Mouse (Mus musculus) heart, postnatal 36 days (tissue): ENCODE results near the gene B3gnt6. TPM values are rescaled to one million over a fixed set of nuclear protein-coding genes. Genes with fewer than 3 reads are reported as not detected.
A peak's percentile ranks its signal among the peaks of the same experiment; 100 is the strongest.
"Not testable (repeated sequence)": the region's sequence is repeated elsewhere in the genome, so short reads cannot be mapped to it uniquely, and the experiment has no call there.

Experiments used
- DNase-seq, 2 experiments: peaks; one replicate each; pipeline ENCODE4 v3.0.0; 2021 to 2022
- intact Hi-C: fragments of 180-260 bp; cut with DNase I; formaldehyde crosslinking; loops from one replicate; pipeline ENCODE4 v1.15.1; 2025
- total RNA-seq, 2 experiments: library from RNA; stranded (reverse); gene quantifications; 2 replicates each; pipeline ENCODE4 v1.2.3; 2021

Gene B3gnt6
- total RNA-seq: not detected

GRCm38 (mm10) chr7:98199381-98199780 is at the start of gene B3gnt6:
TSS of gene B3gnt6 (minus strand) at chr7:98199481.
- intact Hi-C loops: no loop called here
- no peak for DNase-seq

DNA sequence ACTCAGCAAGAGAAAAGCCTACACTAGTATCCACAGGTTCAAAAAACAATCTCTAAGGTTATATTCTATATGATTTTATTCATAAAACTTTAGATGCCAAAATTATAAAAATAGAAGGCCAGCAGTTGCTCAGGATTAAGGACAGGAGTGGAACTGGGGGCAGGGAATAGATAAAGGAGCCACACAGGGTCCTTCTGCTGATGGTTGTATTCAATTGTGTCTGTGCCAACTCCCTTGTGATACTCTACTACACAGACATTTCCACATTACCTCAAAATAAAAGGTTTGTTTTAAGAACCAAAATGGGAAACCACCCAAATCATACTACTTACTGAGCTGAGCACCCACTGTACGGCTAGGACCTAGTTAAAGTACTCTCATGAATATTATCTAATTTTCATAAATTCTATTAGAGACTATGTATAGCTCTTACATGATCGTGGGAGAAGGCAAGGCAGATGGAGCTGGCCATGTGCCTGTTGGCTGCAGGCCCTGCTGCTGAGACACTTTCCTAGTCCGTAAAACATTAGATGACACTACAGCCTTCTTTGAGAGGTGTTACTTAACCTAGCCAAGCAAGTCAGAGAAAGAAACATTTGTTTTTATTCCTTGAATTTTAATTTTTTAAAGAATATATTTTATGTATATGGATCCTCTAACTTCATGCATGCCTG is 37.5 kb upstream of the B3gnt6 start:
- peak; percentile 11 to 14 for DNase-seq
- intact Hi-C loops: no loop called here

DNA sequence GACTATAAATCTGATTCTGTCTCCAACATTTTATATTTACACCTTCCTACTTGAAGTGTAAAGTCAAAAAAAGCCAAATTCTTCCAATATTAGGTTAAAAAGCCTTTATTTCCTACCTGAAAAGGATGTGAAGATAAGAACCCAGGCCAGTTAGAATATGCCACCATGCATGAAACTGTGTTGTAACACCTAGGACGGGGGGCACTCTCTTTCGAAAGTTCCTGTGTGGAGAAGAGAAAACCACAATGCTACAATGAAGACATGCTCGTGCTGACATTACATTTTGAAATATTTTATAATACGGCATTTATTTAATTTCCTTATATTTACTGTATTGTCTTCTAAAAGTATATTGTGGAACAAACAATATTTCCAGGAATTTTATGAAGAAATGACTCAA is 24.5 kb upstream of the B3gnt6 start:
- intact Hi-C loops: no loop called here
- DNase-seq: no peak

DNA sequence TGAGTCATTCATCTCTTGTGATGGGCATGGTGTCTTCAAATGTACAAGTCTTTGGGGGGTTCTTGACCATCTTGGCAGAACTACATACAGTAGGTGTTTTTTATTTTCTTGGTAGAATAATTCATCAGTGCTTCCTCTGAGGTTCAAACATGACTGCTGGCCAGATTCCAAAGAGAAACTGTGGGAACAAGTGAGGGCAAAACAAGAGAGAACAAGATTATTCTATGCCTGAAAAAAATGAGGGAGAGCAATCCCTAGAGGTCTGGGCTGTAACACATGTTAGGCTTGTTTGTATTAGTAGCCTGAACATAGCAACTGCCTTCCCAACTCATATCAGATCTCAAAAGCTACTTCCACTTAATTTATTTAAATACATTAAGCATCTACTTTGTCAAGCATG is 17.4 kb upstream of the B3gnt6 start:
- intact Hi-C loops: no loop called here
- DNase-seq: no peak

GRCm38 (mm10) chr7:98202946-98203345 is 3.7 kb upstream of the B3gnt6 start:
- intact Hi-C loops: no loop called here
- no peak for DNase-seq

GRCm38 (mm10) chr7:98201493-98202028 is 2.3 kb upstream of the B3gnt6 start:
- DNase-seq: no peak
- intact Hi-C loops: no loop called here

DNA sequence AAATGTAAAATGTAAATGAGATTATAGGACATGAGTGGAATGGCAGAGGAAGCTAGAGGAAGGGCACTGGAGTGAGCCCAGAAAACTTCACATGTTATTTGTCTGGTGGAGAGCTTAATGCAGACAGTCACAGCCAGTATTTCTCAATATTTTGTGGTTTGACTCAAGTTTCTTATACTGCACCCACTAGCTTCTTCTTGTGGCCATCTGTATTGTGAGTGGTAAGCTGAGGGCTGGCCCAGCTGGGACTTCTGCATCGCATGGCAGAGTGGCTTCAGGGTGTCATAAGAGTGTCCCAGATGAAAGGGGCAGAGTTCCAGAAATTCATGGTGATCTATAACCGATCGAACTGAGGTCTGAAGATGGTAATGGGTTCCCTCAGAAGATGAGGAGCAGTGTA is 1.1 kb upstream of the B3gnt6 start:
- no peak for DNase-seq
- intact Hi-C loops: no loop called here

- no peak for DNase-seq
- intact Hi-C loops: no loop called here
Observed at GRCm38 (mm10) chr7:98195151-98195801, 4.0 kb downstream of the B3gnt6 start.

DNA sequence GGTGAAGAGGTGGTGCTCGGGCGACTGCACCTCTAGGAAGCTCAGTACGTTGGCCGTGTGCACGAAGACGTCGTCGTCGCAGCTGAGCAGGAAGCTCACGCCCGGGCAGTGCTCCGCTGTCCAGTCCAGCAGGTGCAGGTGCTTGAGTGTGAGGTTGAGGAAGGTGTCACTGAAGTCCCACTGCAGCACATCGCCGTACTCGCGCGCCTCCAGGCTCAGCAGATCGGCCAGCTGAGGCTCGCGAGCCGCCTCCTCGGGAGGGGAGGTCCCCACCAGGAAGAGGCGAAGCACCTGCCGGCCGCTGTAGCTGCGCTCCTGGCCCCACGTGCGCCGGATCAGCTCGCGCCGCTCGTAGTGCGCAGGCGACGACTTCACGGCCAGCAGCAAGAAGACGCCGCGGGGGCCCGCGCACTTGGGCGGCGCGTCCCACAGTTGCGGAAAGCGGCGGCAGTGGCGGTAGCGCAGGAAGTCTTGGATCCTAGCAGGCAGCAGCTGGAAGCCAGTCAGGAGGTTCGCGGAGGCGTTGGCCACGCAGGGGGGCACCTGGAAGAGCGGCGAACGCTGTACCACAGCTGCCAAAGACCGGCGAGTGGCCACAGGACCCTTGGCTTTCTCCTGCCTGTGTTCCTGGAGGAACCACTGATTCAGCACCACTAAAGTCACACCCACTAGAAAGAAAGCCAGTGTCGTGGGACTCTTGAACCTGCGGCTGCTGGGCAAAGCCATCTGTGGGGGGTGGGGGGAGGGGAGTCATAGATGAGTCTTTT is 5.1 kb downstream of the B3gnt6 start:
- intact Hi-C loops: no loop called here
- no peak for DNase-seq

GRCm38 (mm10) chr7:98193515-98194025 is 5.7 kb downstream of the B3gnt6 start:
- peak in 1 of 2 experiments; percentile 20 for DNase-seq
- intact Hi-C loops: no loop called here

GRCm38 (mm10) chr7:98191571-98192250 is 7.6 kb downstream of the B3gnt6 start:
- intact Hi-C loops: loop anchor here (1.0 kb wide), 2 partner anchors 36 to 150 kb away; no protein-coding TSS in a partner anchor
- DNase-seq: peak in 1 of 2 experiments; percentile 37

DNA sequence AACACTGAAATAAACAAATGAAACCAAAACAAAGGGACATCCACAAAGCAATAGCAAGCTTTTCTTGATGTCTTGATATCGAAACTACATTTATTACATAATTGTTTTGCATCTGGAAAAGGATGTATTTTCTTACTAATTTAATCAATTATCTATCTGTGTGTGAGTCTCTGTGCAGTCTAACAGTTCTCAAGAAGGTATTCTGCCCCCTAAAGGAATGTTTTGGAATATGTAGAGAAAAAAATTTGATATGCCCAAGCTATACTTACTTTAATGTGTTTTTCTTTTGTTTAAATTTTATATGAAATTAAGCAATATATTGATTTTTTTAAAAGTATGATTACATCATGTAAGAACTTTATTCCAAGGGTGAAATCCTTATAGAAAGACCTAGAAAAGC is 8.7 kb downstream of the B3gnt6 start:
- DNase-seq: no peak
- intact Hi-C loops: no loop called here

DNA sequence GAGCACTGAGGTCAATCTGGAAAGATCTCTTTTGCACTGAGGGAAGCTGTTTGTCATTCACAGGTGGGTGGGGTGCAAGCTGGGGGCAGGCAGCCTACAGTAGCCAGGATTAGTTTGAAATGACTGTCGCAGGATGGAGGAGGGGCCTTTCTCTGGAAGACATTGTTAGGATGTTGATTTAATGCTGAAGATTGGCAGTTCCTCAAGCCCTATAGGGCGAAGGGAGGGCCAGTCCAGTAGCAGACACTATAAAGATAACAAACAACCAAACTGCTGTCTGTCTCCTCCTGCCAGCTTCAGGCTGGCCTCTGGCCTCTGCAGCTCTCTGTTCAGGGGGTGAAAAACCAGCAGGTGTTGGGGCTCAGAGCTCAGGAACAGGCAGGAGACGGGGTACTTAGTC is 9.5 kb downstream of the B3gnt6 start:
- intact Hi-C loops: no loop called here
- DNase-seq: no peak

GRCm38 (mm10) chr7:98188680-98189079 is 10.6 kb downstream of the B3gnt6 start:
- intact Hi-C loops: no loop called here
- no peak for DNase-seq

DNA sequence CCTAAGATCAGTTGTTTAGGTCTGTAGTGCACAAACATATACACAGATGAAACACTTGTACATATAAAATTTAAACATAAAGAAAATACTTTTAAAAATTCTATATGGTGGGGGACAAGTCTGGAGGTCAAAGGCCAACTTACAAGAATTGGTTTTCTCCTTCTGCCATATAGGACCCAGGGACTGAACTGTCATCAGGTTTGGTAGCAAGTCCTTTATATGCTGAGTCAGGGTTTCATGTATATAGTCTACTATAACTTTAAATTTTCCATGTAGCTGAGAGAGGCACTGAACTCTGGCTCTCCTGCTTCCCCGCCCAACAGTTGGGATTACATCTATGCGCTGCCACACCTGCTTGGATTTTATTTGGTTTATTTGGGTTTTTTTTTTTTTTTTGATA is 11.0 kb downstream of the B3gnt6 start:
- DNase-seq: no peak
- intact Hi-C loops: no loop called here

DNA sequence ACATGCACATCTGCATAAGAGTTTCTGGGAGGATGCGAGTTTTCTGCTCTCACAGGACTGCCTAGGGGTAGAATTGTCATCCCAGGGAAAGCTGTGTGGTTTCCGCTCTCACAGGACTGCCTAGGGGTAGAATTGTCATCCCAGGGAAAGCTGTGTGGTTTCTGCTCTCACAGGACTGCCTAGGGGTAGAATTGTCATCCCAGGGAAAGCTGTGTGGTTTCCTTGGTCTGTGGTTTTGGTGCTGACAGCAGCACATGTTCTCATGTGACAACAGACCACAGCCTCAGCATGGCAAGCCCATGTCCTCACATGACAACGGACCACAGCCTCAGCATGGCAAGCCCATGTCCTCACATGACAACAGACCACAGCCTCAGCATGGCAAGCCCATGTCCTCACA is 11.9 kb downstream of the B3gnt6 start:
- DNase-seq: not testable (repeated sequence)

DNA sequence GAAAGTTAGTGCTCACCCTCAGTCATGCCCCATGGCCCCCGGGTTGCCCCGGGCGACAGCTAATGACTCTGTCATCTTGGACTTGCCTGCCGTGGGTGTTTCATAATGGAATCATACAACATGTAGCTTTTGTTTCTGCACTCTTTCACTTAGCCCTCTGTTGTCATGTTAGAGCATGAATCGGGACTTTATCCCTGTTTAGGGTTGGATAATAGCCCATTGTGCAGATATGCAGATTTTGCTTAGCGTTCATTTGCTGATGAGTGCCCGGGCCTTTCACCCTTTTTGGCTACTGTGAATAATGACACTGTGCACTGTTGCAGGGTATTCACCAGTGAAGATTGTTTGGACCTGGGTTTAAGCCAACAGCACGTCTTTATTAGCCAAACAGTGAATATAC is 12.6 kb downstream of the B3gnt6 start:
- DNase-seq: no peak
- intact Hi-C loops: no loop called here

More for the DNA sequence above, 11.9 kb downstream of the B3gnt6 start:
- intact Hi-C loops: not testable (repeated sequence)

DNA sequence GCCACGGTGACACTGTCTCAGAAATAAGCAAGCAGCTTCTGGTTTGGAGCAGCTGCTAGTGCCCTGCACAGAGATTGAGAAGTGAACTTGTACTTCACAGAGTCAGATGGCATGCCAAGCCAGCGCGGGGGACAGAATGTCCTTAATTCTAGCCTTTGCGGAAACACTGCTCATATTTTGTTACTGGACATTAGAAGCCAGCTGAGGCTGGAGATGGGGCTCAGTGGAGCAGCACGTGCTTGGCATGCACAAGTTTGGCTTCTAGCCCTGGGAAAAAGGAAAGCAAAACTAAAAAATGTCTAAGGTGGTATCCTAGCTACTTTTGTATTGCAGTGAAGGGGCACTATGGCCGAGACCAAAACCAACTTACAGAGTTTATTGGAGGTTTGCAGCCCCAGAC is 14.0 kb downstream of the B3gnt6 start:
- intact Hi-C loops: no loop called here
- peak in 1 of 2 experiments; percentile 20 for DNase-seq

DNA sequence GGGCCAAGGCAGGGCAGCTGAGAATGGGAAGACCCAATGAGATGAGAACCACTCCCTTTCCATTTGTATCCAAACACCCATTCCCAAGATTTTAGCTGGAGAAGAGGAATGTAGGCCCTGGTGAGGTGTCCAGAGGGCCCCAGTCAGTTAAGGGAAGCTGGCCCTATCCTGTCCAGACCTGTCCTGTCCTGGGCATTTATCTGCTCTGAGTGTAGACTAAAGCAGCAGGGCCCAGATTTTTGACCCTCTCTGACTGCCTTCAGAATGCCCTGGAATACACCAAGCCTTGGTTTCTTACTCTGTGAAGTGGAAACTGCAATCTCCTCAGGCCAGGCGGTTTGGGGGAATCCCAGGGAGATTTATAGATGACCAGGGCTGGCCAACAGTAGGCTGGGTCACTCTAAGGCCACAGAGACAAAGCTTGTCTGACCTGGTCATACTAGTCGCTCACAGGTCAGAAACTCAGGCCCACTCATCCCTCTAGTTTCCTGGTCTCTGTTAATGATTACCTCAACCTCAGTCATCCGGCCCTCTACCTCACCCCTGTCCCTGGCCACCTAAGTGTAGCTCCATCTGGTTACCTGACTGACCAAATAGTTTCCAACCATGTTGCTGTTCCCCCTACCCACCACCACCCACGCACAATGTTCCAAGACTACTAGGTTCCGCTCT is 20.6 kb downstream of the B3gnt6 start:
- intact Hi-C loops: no loop called here
- DNase-seq: no peak
